Mouse (Mus musculus) forebrain, embryonic 16.5 days (tissue): ENCODE measurements around the gene Atcay. TPM values are rescaled to one million over a fixed set of nuclear protein-coding genes. Genes with fewer than 3 reads are reported as not detected.
"Not testable (repeated sequence)": the region's sequence is repeated elsewhere in the genome, so short reads cannot be mapped to it uniquely, and the experiment has no call there.

Experiments used
- ATAC-seq: fragments of 200-750 bp; cut with Nextera tagmentation; 2 replicates; pipeline ENCODE4 v1.8.0; 2017; ENCODE audit warnings: mild to moderate bottlenecking, moderate library complexity
- H3K27ac ChIP-seq: fragments of 300-500 bp; sonication (generic); 2 replicates; pipeline ENCODE4 v1.5.1; 2014; ENCODE audit warnings: low read length, control low read depth
- H3K27me3 ChIP-seq: fragments of 300-500 bp; sonication (generic); replicated peaks from 2 replicates; pipeline ENCODE4 v1.6.1; 2014; ENCODE audit warnings: low read length; ENCODE audit not compliant: control insufficient read depth, insufficient read depth
- H3K36me3 ChIP-seq: fragments of 300-500 bp; sonication (generic); 2 replicates; pipeline ENCODE4 v1.6.1; 2014; ENCODE audit not compliant: control insufficient read depth, insufficient read depth
- H3K4me1 ChIP-seq: fragments of 300-500 bp; sonication (generic); replicated peaks from 2 replicates; pipeline ENCODE4 v1.6.1; 2014; ENCODE audit warnings: low read length; ENCODE audit not compliant: control insufficient read depth, insufficient read depth
- H3K4me2 ChIP-seq: fragments of 300-500 bp; sonication (generic); 2 replicates; pipeline ENCODE4 v1.6.1; 2014; ENCODE audit warnings: mild to moderate bottlenecking, low read length, control low read depth
- H3K4me3 ChIP-seq: fragments of 300-500 bp; sonication (generic); replicated peaks from 2 replicates; pipeline ENCODE4 v1.5.1; 2014; ENCODE audit warnings: mild to moderate bottlenecking, low read length, control low read depth
- H3K9ac ChIP-seq: fragments of 300-500 bp; sonication (generic); replicated peaks from 2 replicates; pipeline ENCODE4 v1.6.1; 2014; ENCODE audit warnings: low read depth, low read length, control low read depth
- H3K9me3 ChIP-seq: fragments of 300-500 bp; sonication (generic); 2 replicates; pipeline ENCODE4 v1.6.1; 2016; ENCODE audit warnings: low read length; ENCODE audit not compliant: control insufficient read depth
- WGBS: fragments of 180-500 bp; shearing (Covaris S2); extraction: QIAGEN DNeasy Blood & Tissue Kit; methylation state at CpG from one replicate; pipeline ENCODE4 v1.1.7; 2014; 5-methylcytosine and 5-hydroxymethylcytosine counted together
- polyA plus RNA-seq: library from polyadenylated mRNA; unstranded; fragments of >200 nt; fragmentation: Nextera tagmentation; extraction: Ambion mirVana; gene quantifications from 2 replicates; pipeline ENCODE4 v1.2.1, GENCODE M21; 2015

The Atcay gene
- polyA plus RNA-seq, 1 experiment from 2014 or later: 94.9 TPM

DNA sequence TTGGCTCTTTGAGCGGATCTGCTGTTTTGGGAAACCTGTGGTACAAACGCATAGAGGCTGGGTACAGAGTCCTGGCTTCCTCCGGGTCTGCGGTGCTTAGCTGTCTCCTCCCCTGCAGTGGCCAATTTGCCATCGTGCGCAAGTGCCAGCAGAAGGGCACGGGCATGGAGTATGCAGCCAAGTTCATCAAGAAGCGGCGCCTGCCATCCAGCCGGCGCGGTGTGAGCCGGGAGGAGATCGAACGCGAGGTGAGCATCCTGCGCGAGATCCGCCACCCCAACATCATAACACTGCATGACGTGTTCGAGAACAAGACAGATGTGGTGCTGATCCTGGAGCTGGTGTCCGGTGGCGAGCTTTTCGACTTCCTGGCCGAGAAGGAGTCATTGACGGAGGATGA lies 40.8 kb downstream of the Atcay start:
- Histone ChIP-seq H3K4me1 (peaks cover 12% of the 10 kb centered on the region), H3K27me3 (peaks cover 11% of the 10 kb centered on the region), H3K9ac (no peak overlapping the region), H3K4me2 (no peak overlapping the region), H3K27ac (no peak overlapping the region), H3K36me3 (peaks cover 5% of the 10 kb centered on the region; the same call in 1 of the 2 replicates), H3K4me3 (no peak overlapping the region), H3K9me3 (no peaks in the 10 kb centered on the region)
- no peak for ATAC-seq
- 82% methylated on average over 26 of the region's 26 CpGs for WGBS

DNA sequence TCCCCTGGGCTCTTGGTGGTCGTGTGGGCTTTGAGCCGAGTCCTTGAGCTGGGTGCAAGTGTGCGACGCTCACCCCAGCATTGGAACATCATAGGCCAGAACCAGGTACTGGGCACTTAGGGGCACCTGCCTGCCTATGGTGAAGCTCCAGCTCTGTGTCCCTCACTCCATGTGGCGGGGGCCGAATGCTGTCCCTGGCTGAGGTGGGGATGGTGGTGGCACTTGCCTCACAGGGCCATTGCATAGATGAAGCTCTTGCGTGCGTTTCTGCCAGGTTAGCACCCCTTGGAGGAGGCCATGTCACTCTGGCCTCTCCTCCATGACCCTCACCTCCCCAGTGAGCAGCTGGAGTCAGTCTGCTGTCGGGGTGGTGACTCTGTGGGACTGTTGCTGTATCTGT lies 43.5 kb downstream of the Atcay start:
- H3K9me3 ChIP-seq: no peaks in the 10 kb centered on the region
- no peak for ATAC-seq
- peaks cover 18% of the 10 kb centered on the region for H3K4me1 ChIP-seq
- peaks cover 5% of the 10 kb centered on the region; the same call in 1 of the 2 replicates for H3K36me3 ChIP-seq
- no peak overlapping the region for H3K4me3 ChIP-seq
- no peak overlapping the region for H3K9ac ChIP-seq
- no peak overlapping the region for H3K4me2 ChIP-seq
- H3K27ac ChIP-seq: no peak overlapping the region
- H3K27me3 ChIP-seq: no peaks in the 10 kb centered on the region
- WGBS: 92% methylated on average over 7 of the region's 9 CpGs

DNA sequence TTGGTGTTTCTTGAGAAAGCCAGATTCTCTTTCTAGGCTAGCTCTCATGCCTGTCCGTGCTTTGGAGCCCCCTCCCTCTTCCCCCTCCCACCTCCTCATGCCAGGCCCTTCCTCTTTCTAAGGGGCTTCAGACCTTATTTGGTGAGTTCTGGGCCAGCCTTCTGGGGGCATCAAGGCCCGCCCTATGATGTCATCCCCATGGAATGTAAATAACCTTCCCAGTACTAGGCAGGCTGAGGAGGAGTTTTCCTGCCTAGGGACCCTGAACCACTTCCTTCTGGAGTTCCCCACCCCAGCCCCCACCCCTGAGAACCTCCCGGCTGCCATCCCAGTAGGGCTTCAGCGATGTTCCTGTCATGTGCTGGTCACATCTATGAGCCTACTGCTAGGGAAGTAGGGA lies 45.9 kb downstream of the Atcay start:
- WGBS: 54% methylated on average over 4 of the region's 4 CpGs

DNA sequence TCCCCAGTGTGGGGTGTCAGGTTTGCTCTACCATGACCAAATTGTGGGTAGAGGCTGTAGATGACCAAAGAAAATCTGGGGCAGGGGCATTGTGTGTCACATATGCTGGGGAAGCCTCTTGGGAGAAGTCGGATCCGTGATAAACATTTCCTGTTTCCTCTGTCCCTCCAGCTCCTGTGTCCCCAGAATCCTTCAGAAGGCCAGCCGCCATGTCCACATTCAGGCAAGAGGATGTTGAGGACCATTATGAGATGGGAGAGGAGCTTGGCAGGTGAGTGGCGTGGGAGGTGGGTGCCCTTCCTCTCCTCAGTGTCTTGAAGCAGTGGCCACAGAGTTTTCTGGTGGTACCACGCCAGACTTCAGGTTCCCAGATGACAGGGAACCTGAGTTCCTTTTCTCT lies 46.8 kb downstream of the Atcay start, which contains the start of gene 4930442H23Rik:
Gene 4930442H23Rik (minus strand): TSS at position 45 of the 400 bp plus-strand sequence.
- Histone ChIP-seq H3K9ac (peak within 1 kb of the TSS; percentile 51), H3K4me1 (peaks cover 13% of the 10 kb centered on the region), H3K27ac (peak within 1 kb of the TSS; percentile 74), H3K4me2 (peak within 1 kb of the TSS; percentile 59), H3K36me3 (peaks cover 26% of the 10 kb centered on the region), H3K4me3 (peak within 1 kb of the TSS; percentile 47), H3K27me3 (no peaks in the 10 kb centered on the region), H3K9me3 (no peaks in the 10 kb centered on the region)
- ATAC-seq: no peak
- WGBS: 91% methylated on average over 5 of the region's 5 CpGs

More for the DNA sequence above, 45.9 kb downstream of the Atcay start:
- Histone ChIP-seq H3K9me3 (no peaks in the 10 kb centered on the region), H3K4me2 (no peak overlapping the region), H3K27me3 (no peaks in the 10 kb centered on the region), H3K27ac (no peak overlapping the region), H3K4me3 (no peak overlapping the region), H3K36me3 (peaks cover 18% of the 10 kb centered on the region), H3K9ac (no peak overlapping the region), H3K4me1 (peaks cover 13% of the 10 kb centered on the region)
- ATAC-seq: no peak

- Histone ChIP-seq H3K4me2 (peak within 1 kb of the TSS; percentile 59), H3K4me3 (peak within 1 kb of the TSS; percentile 47), H3K36me3 (peaks cover 34% of the 10 kb centered on the region), H3K4me1 (peaks cover 21% of the 10 kb centered on the region), H3K9ac (peak within 1 kb of the TSS; percentile 51), H3K27ac (peak within 1 kb of the TSS; percentile 74), H3K9me3 (no peaks in the 10 kb centered on the region), H3K27me3 (no peaks in the 10 kb centered on the region)
- 3% methylated on average over 53 of the region's 53 CpGs for WGBS
- ATAC-seq: peak; percentile 91
Observed at GRCm38 (mm10) chr10:81182336-81183333, 48.0 kb downstream of the Atcay start, which contains the start of gene Dapk3. Dapk3 (plus strand) TSS chr10:81183005.

DNA sequence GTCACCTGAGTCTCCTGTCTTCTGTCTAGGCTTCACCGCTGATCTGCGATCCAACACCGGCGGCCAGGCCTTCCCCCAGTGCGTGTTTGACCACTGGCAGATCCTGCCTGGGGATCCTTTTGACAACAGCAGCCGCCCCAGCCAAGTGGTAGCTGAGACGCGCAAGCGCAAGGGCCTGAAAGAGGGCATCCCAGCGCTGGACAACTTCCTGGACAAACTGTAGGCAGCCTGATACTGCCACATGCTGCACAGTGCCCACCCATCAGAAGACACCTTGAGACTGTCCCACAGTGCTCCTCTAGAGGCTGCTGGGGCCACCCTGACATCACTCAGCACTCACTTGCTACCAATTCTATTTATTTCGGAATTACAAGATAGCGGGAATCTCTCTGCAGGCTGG lies 48.8 kb downstream of the Atcay start:
- not testable (repeated sequence) for H3K27me3 ChIP-seq, H3K4me2 ChIP-seq, H3K4me3 ChIP-seq, H3K27ac ChIP-seq, H3K9me3 ChIP-seq, H3K9ac ChIP-seq, ATAC-seq
- Histone ChIP-seq H3K4me1 (peaks cover 25% of the 10 kb centered on the region), H3K36me3 (peaks cover 34% of the 10 kb centered on the region)
- WGBS: 77% methylated on average over 12 of the region's 12 CpGs

GRCm38 (mm10) chr10:81180946-81181345 lies 49.7 kb downstream of the Atcay start:
- Histone ChIP-seq H3K36me3 (peaks cover 34% of the 10 kb centered on the region), H3K4me2 (no peak overlapping the region), H3K4me3 (no peak overlapping the region), H3K27ac (no peak overlapping the region), H3K27me3 (no peaks in the 10 kb centered on the region), H3K9ac (no peak overlapping the region), H3K4me1 (peaks cover 25% of the 10 kb centered on the region), H3K9me3 (no peaks in the 10 kb centered on the region)
- WGBS: 90% methylated on average over 13 of the region's 13 CpGs
- ATAC-seq: no peak

DNA sequence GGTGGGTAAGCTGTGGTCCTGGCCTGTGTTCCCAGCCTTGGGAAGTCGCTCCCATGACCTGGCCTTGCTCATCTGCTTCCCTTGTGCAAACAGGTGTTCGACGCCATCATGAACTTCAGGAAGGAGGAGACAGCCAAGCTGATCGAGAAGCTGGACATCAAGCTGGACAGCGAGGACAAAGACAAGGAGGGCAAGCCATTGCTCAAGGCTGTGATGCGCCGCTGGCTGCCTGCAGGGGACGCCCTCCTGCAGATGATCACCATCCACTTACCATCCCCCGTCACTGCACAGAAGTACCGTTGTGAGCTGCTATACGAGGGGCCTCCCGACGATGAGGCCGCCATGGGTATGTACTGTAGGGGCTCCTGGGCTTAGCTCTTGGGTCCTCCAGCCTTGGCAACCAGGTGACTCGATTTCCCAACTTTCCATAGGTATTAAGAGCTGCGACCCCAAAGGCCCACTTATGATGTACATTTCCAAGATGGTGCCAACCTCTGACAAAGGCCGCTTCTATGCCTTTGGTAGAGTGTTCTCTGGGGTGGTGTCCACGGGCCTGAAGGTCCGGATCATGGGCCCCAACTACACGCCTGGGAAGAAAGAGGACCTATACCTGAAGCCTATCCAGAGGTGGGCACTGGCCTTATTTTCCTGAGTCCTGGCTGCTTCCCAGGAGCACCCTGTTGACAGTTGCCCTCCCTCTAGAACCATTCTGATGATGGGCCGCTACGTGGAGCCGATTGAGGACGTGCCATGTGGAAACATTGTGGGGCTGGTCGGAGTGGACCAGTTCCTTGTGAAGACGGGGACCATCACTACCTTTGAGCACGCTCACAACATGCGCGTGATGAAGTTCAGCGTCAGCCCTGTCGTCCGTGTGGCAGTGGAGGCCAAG lies 50.9 kb downstream of the Atcay start:
- Histone ChIP-seq H3K4me3 (no peak overlapping the region), H3K36me3 (peaks cover 31% of the 10 kb centered on the region), H3K27ac (no peak overlapping the region), H3K4me1 (peaks cover 37% of the 10 kb centered on the region), H3K9ac (no peak overlapping the region), H3K9me3 (no peaks in the 10 kb centered on the region), H3K4me2 (no peak overlapping the region), H3K27me3 (no peaks in the 10 kb centered on the region)
- 92% methylated on average over 32 of the region's 32 CpGs for WGBS
- ATAC-seq: no peak

- ATAC-seq: no peak
- 91% methylated on average over 11 of the region's 11 CpGs for WGBS
- H3K4me2 ChIP-seq: no peak overlapping the region
- no peaks in the 10 kb centered on the region for H3K9me3 ChIP-seq
- H3K4me1 ChIP-seq: peaks cover 42% of the 10 kb centered on the region
- H3K27me3 ChIP-seq: no peaks in the 10 kb centered on the region
- H3K9ac ChIP-seq: no peak overlapping the region
- H3K4me3 ChIP-seq: no peak overlapping the region
- H3K27ac ChIP-seq: no peak overlapping the region
- peaks cover 31% of the 10 kb centered on the region for H3K36me3 ChIP-seq
Observed at GRCm38 (mm10) chr10:81178927-81179326, 51.7 kb downstream of the Atcay start.
